Mouse (Mus musculus) liver, embryonic 14.5 days (tissue): ENCODE measurements around the gene Gucd1. TPM values are rescaled to one million over a fixed set of nuclear protein-coding genes. Genes with fewer than 3 reads are reported as not detected.

ENCODE experiments used
- ATAC-seq: fragments of 200-750 bp; cut with Nextera tagmentation; 2 replicates; pipeline ENCODE4 v1.8.0; 2017; ENCODE audit warnings: moderate number of reproducible peaks, mild to moderate bottlenecking, moderate library complexity; ENCODE audit not compliant: insufficient read depth
- DNase-seq, 3 experiments: peaks; one replicate each; pipeline ENCODE4 v3.0.0-alpha.2; 2012 to 2013; ENCODE audit warnings: low read depth in 3 of 3, low spot score in 3 of 3
- H3K27ac ChIP-seq: fragments of 300-500 bp; sonication (generic); 2 replicates; pipeline ENCODE4 v1.5.1; 2014; ENCODE audit warnings: moderate library complexity, mild to moderate bottlenecking, control low read depth, inconsistent platforms
- H3K27me3 ChIP-seq: fragments of 300-500 bp; sonication (generic); 2 replicates; pipeline ENCODE4 v1.6.1; 2014; ENCODE audit warnings: mild to moderate bottlenecking, low read length, moderate library complexity; ENCODE audit not compliant: control insufficient read depth, insufficient read depth
- H3K36me3 ChIP-seq: fragments of 300-500 bp; sonication (generic); replicated peaks from 2 replicates; pipeline ENCODE4 v1.6.1; 2014; ENCODE audit warnings: low read depth; ENCODE audit not compliant: control insufficient read depth, insufficient read depth
- H3K4me1 ChIP-seq, 2 experiments: fragments of 200-500 bp in 1 of 2; fragments of 300-500 bp in 1 of 2; sonication (generic) in 1 of 2; replicated peaks; 2 replicates each; pipeline ENCODE4 v1.6.1; 2012 to 2014; ENCODE audit warnings: antibody characterized with exemption in 1 of 2, inconsistent platforms in 1 of 2, low read length in 1 of 2; ENCODE audit not compliant: control insufficient read depth in 2 of 2, insufficient read depth in 2 of 2
- H3K4me2 ChIP-seq: fragments of 300-500 bp; sonication (generic); 2 replicates; pipeline ENCODE4 v1.6.1; 2014; ENCODE audit warnings: low read depth, mild to moderate bottlenecking, control low read depth, moderate library complexity
- H3K4me3 ChIP-seq, 2 experiments: fragments of 200-500 bp in 1 of 2; fragments of 300-500 bp in 1 of 2; sonication (generic) in 1 of 2; 2 replicates each; pipeline ENCODE4 v1.5.1; 2012 to 2014; ENCODE audit warnings: low read depth in 2 of 2, low read length in 2 of 2, mild to moderate bottlenecking in 2 of 2, control low read depth in 1 of 2, inconsistent platforms in 1 of 2, moderate library complexity in 1 of 2; ENCODE audit not compliant: insufficient read depth in 1 of 2
- H3K9ac ChIP-seq: fragments of 300-500 bp; sonication (generic); replicated peaks from 2 replicates; pipeline ENCODE4 v1.6.1; 2014; ENCODE audit warnings: mild to moderate bottlenecking, control low read depth, moderate library complexity
- H3K9me3 ChIP-seq: fragments of 300-500 bp; sonication (generic); 2 replicates; pipeline ENCODE4 v1.6.1; 2016; ENCODE audit warnings: low read length, mixed read lengths; ENCODE audit not compliant: control insufficient read depth
- CTCF ChIP-seq: IDR thresholded peaks from 2 replicates; pipeline ENCODE4 v1.5.1; 2016; ENCODE audit warnings: antibody characterized with exemption, low read depth, control low read depth
- EP300 ChIP-seq: IDR thresholded peaks from 2 replicates; pipeline ENCODE4 v1.6.1; 2016; ENCODE audit warnings: antibody characterized with exemption, low read depth
- WGBS: fragments of 180-500 bp; shearing (Covaris S2); extraction: QIAGEN DNeasy Blood & Tissue Kit; methylation state at CpG from one replicate; pipeline ENCODE4 v1.1.7; 2014; ENCODE audit not compliant: insufficient replicate concordance; 5-methylcytosine and 5-hydroxymethylcytosine counted together
- polyA plus RNA-seq, 2 experiments: library from polyadenylated mRNA; depleted of rRNA in 1 of 2; stranded (reverse) in 1 of 2; unstranded in 1 of 2; fragments of >200 nt; fragmentation: Nextera tagmentation in 1 of 2; extraction: Ambion mirVana in 1 of 2; gene quantifications; 2 replicates each; pipeline versions ENCODE4 v1.2.1 to v1.2.3; 2012 to 2014

Gene Gucd1
- polyA plus RNA-seq, 2 experiments, result 37.3 to 58.5 TPM

DNA sequence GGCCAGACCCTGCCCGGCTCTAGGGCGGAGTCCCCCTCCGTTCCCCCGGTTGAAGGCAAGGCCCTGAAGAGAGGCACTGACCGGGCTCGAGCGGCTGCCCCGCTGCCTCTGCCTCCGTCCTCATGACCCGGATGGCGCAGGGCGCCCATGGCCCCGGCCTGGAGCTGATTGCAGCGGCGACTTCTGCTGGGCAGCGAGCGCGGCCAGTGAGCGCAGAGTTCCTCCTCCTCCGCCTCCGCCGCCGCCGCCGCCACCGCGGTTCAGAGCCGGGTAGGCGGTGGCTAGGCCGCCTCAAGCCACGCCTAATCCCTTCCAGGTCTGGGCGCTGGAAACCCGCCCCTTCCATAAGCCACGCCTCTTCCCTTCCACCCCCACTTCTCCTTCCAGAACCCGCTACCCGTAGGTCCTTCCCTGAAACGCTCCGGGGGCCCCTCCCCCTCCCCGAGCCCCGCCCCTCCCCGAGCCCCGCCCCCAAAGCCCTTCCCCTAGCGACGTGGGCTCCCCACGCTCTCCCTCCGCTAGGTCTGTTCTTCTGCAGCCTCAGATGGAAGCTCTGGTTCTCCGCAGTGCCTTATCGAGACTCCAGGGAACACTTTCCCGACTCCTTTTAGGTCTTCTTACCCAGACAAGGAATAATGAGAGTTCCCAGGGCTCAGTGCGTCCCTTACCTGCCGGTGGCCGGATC is 557 bp downstream of the Gucd1 start, which contains the start of gene Snrpd3:
Snrpd3 (plus strand) TSS at position 479 of the 685 bp plus-strand sequence.
- TF ChIP-seq CTCF (no peak), EP300 (peak; percentile 42; the same call in 1 of the 2 replicates)
- H3K9me3 ChIP-seq, result no peaks in the 10 kb centered on the region
- peak within 1 kb of the TSS; percentile 100 for H3K9ac ChIP-seq
- WGBS, result 1% methylated on average over 51 of the region's 52 CpGs
- peak within 1 kb of the TSS; percentile 94 for H3K4me2 ChIP-seq
- no peaks in the 10 kb centered on the region for H3K27me3 ChIP-seq
- DNase-seq, result peak; percentile 96 to 97 (median 96)
- peak within 1 kb of the TSS; percentile 97 for H3K27ac ChIP-seq
- H3K36me3 ChIP-seq, result peaks cover 29% of the 10 kb centered on the region
- peak within 1 kb of the TSS; percentile 99 to 100 for H3K4me3 ChIP-seq
- peak; percentile 86 for ATAC-seq
- H3K4me1 ChIP-seq, result peaks cover 24 to 37% of the 10 kb centered on the region in 2 experiments

DNA sequence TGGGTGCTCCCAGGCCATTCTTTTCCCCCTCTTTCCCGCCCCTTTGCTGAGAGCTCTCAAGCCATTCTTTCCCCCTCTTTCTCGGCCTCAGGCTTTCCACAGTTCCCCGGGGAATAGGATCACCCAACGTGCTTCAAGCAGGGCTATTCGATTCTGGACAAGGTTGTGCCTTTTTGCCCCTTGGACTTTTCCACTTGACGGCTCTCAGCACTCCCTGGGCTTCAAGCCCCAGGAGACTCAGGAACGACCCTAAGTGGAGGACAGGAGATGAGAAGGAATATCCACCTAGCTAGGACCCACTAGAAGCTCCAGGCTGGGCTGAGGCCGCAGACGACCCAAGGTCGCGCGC is 1.1 kb downstream of the Gucd1 start:
- no peaks in the 10 kb centered on the region for H3K9me3 ChIP-seq
- peaks cover 24 to 37% of the 10 kb centered on the region in 2 experiments for H3K4me1 ChIP-seq
- peak overlapping the region; percentile 95 to 100 for H3K4me3 ChIP-seq
- peaks cover 34% of the 10 kb centered on the region for H3K36me3 ChIP-seq
- peak overlapping the region; percentile 87 for H3K4me2 ChIP-seq
- 0% methylated on average over 12 of the region's 12 CpGs for WGBS
- H3K27me3 ChIP-seq, result no peaks in the 10 kb centered on the region
- TF ChIP-seq EP300 (no peak), CTCF (no peak)
- H3K27ac ChIP-seq, result peak overlapping the region; percentile 97
- peak overlapping the region; percentile 100 for H3K9ac ChIP-seq
- DNase-seq (peak in 1 of 3 experiments; percentile 15), ATAC-seq (no peak)

DNA sequence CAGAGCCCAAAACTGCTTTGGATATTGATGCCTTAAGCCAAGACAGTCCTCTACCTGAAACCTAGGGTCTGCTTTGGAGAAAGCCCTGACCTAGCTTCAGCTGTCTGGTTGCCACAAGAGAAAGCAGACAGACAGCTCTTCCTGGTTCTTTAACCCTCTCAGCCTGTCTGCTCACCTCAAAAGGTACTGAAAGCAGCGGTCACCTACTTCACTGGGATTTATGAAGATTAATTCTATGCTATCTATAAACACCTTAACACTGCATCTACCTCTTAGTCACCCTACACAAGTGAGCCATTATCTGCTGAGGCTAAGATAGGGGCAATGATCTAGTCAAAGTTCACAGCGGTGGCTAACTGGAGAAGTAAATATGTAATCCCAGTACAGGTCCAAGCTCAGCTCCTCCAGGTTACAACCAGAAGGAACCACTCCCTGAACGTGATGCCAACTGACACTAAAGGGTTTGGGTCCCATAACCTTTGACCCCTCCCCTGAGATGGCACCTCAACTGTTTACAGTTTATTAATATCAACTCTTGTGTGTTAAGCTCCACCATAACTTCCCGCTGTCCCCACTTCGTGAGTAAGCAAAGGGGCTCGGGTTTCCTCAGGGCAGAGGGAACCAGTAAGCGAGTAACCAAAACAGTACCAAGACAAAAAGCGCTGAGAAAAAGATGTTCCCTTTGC is 1.6 kb downstream of the Gucd1 start:
- H3K27me3 ChIP-seq, result no peaks in the 10 kb centered on the region
- peak overlapping the region; percentile 95 to 100 for H3K4me3 ChIP-seq
- DNase-seq (peak in 2 of 3 experiments; percentile 33 to 43), ATAC-seq (peak; percentile 3; the same call in 1 of the 2 replicates)
- H3K27ac ChIP-seq, result peak overlapping the region; percentile 97
- peaks cover 24 to 37% of the 10 kb centered on the region in 2 experiments for H3K4me1 ChIP-seq
- peaks cover 35% of the 10 kb centered on the region for H3K36me3 ChIP-seq
- H3K9me3 ChIP-seq, result no peaks in the 10 kb centered on the region
- TF ChIP-seq EP300 (no peak), CTCF (no peak)
- peak overlapping the region; percentile 100 for H3K9ac ChIP-seq
- 7% methylated on average over 8 of the region's 8 CpGs for WGBS
- H3K4me2 ChIP-seq, result peak overlapping the region; percentile 87

DNA sequence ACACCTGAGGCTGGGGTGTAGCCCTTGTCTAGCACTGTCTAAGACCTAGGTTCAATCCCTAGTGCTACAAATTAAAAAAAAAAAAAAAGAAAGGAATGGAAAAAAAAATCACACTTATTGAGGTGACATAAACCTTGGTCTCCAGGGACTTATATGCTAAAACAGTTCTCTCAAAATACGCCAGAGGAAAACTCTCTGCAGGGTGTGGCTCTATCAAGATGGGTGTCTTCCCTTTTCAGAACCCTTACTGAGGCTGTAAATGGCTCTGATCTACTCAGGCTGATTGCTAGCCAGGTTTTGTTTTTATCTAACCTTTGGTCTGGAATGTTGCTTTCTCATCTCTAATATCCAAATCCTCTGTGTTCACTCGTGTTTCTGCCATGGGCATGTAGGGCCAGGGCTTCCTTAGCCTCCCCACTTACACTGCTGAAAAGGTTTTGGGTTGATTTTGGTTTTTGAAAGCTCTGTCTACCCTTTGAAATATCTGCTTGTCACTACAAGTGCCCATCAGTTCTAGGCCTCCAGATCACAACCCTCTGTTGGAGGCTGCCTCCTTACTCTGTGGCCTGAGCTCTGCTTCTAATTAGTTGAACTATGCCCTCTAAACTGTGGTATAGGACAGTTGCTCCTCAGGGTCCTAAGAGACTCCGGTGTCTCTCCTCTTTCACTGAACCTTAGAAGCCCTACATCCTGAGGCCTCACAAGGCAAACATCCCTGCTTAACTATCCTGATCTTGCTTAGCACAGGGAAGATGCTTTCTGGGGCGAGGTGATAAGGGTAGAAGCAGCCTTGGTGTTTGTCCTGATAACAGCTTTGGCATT is 2.3 kb downstream of the Gucd1 start:
- Histone ChIP-seq H3K4me2 (peak overlapping the region; percentile 87), H3K27me3 (no peaks in the 10 kb centered on the region), H3K9ac (peak overlapping the region; percentile 100), H3K9me3 (no peaks in the 10 kb centered on the region), H3K4me3 (peak overlapping the region; percentile 95 to 100), H3K4me1 (peaks cover 24 to 37% of the 10 kb centered on the region in 2 experiments), H3K36me3 (peaks cover 43% of the 10 kb centered on the region), H3K27ac (peak overlapping the region; percentile 97)
- no peak for TF ChIP-seq CTCF
- TF ChIP-seq EP300, result peak; percentile 95
- ATAC-seq, result peak; percentile 68
- 9% methylated on average over 4 of the region's 4 CpGs for WGBS
- peak; percentile 86 to 91 (median 90) for DNase-seq
